Mouse (Mus musculus) G1E (cell line): ENCODE measurements around the gene Fbxo24. TPM values are rescaled to one million over a fixed set of nuclear protein-coding genes. Genes with fewer than 3 reads are reported as not detected.

Experiments used
- ATAC-seq: 2 replicates; pipeline ENCODE4 v1.8.0; 2016; ENCODE audit warnings: mild to moderate bottlenecking; ENCODE audit not compliant: insufficient number of reproducible peaks, poor library complexity, low FRiP score, severe bottlenecking; ENCODE audit errors: extremely low read depth
- DNase-seq: peaks from one replicate; pipeline ENCODE4 v3.0.0; 2012; ENCODE audit warnings: low spot score
- H3K27me3 ChIP-seq: 2 replicates; pipeline ENCODE4 v1.6.1; 2012; ENCODE audit warnings: mild to moderate bottlenecking, low read length, inconsistent platforms; ENCODE audit not compliant: insufficient read depth
- H3K36me3 ChIP-seq: replicated peaks from 2 replicates; pipeline ENCODE3; 2012; ENCODE audit warnings: mild to moderate bottlenecking, inconsistent platforms
- H3K4me1 ChIP-seq: 2 replicates; pipeline ENCODE4 v1.6.1; 2012; ENCODE audit warnings: low read depth, low read length, inconsistent platforms, mixed read lengths; ENCODE audit not compliant: insufficient read depth
- H3K4me3 ChIP-seq: 2 replicates; pipeline ENCODE4 v1.5.1; 2012; ENCODE audit warnings: low read depth, mild to moderate bottlenecking, inconsistent platforms, low read length, moderate library complexity, mixed read lengths
- H3K9me3 ChIP-seq: replicated peaks from 2 replicates; pipeline ENCODE4 v1.6.1; 2012; ENCODE audit warnings: inconsistent platforms
- CTCF ChIP-seq: IDR thresholded peaks from 2 replicates; pipeline ENCODE4 v1.5.1; 2012; ENCODE audit warnings: low read depth, low read length, inconsistent platforms, mixed read lengths
- GATA1 ChIP-seq: IDR thresholded peaks from 2 replicates; pipeline ENCODE4 v1.6.1; 2012; ENCODE audit warnings: borderline replicate concordance, low read length, inconsistent platforms, mixed read lengths
- GATA2 ChIP-seq: IDR thresholded peaks from 2 replicates; pipeline ENCODE4 v1.6.1; 2012; ENCODE audit warnings: low read depth, low read length, inconsistent platforms, borderline replicate concordance
- POLR2AphosphoS5 ChIP-seq: IDR thresholded peaks from 2 replicates; pipeline ENCODE4 v1.6.1; 2012; ENCODE audit warnings: low read depth, low read length, inconsistent platforms; ENCODE audit not compliant: insufficient replicate concordance
- TAL1 ChIP-seq: conservative IDR thresholded peaks from 2 replicates; pipeline ENCODE4 v1.6.1; 2012; ENCODE audit warnings: low read depth, low read length, inconsistent platforms, mixed read lengths
- polyA plus RNA-seq: library from polyadenylated mRNA; stranded (reverse); fragments of >175 nt; gene quantifications from 2 replicates; pipeline ENCODE4 v1.2.3, GENCODE M21; 2012
- total RNA-seq, 2 experiments: library from RNA; stranded (forward) in 1 of 2; stranded (reverse) in 1 of 2; fragments of 200-1000 nt in 1 of 2; fragments of >200 nt in 1 of 2; fragmentation: Nextera tagmentation in 1 of 2; gene quantifications; 2 replicates each; pipeline ENCODE4 v1.2.3; 2014 to 2017

Gene Fbxo24
- total and polyA plus RNA-seq, 3 experiments, result 0.05 to 0.11 TPM; not detected in 1

GRCm38 (mm10) chr5:137599600-137599999 is 29.2 kb downstream of the Fbxo24 start:
- TF ChIP-seq GATA1, result no peak
- no peak for TF ChIP-seq GATA2
- TF ChIP-seq POLR2AphosphoS5, result no peak
- TF ChIP-seq TAL1, result no peak
- TF ChIP-seq CTCF, result no peak
- no peaks in the 10 kb centered on the region for H3K27me3 ChIP-seq
- DNase-seq, result no peak
- peaks cover 34% of the 10 kb centered on the region for H3K36me3 ChIP-seq
- no peak for ATAC-seq
- H3K9me3 ChIP-seq, result no peaks in the 10 kb centered on the region
- H3K4me1 ChIP-seq, result peaks cover 57% of the 10 kb centered on the region
- H3K4me3 ChIP-seq, result peak overlapping the region; percentile 76

GRCm38 (mm10) chr5:137598100-137598826 is 30.5 kb downstream of the Fbxo24 start:
- peak overlapping the region; percentile 44; the same call in 1 of the 2 replicates for H3K4me3 ChIP-seq
- H3K9me3 ChIP-seq, result no peaks in the 10 kb centered on the region
- H3K4me1 ChIP-seq, result peaks cover 49% of the 10 kb centered on the region
- ATAC-seq, result no peak
- peaks cover 32% of the 10 kb centered on the region for H3K36me3 ChIP-seq
- TF ChIP-seq TAL1 (no peak), GATA1 (no peak), GATA2 (no peak), POLR2AphosphoS5 (no peak), CTCF (no peak)
- H3K27me3 ChIP-seq, result no peaks in the 10 kb centered on the region
- DNase-seq, result no peak

GRCm38 (mm10) chr5:137597625-137598024 is 31.2 kb downstream of the Fbxo24 start:
- Histone ChIP-seq H3K4me1 (peaks cover 43% of the 10 kb centered on the region), H3K36me3 (peaks cover 32% of the 10 kb centered on the region), H3K4me3 (no peak overlapping the region), H3K27me3 (no peaks in the 10 kb centered on the region), H3K9me3 (no peaks in the 10 kb centered on the region)
- no peak for ATAC-seq
- no peak for TF ChIP-seq GATA2
- no peak for TF ChIP-seq CTCF
- TF ChIP-seq POLR2AphosphoS5, result no peak
- TF ChIP-seq GATA1, result no peak
- no peak for TF ChIP-seq TAL1
- DNase-seq, result no peak

GRCm38 (mm10) chr5:137596601-137597261 is 32.1 kb downstream of the Fbxo24 start:
- TF ChIP-seq POLR2AphosphoS5 (no peak), TAL1 (no peak), CTCF (no peak), GATA2 (no peak), GATA1 (no peak)
- DNase-seq (no peak), ATAC-seq (no peak)
- Histone ChIP-seq H3K4me3 (peak overlapping the region; percentile 58; the same call in 1 of the 2 replicates), H3K36me3 (peaks cover 32% of the 10 kb centered on the region), H3K27me3 (0 out of 2 replicates have a peak, but pooled peaks cover 1% of the 10 kb centered on the region), H3K4me1 (peaks cover 38% of the 10 kb centered on the region), H3K9me3 (no peaks in the 10 kb centered on the region)

GRCm38 (mm10) chr5:137595921-137596320 is 32.9 kb downstream of the Fbxo24 start:
- peaks cover 38% of the 10 kb centered on the region for H3K4me1 ChIP-seq
- TF ChIP-seq CTCF (no peak), GATA2 (no peak), GATA1 (no peak), TAL1 (no peak), POLR2AphosphoS5 (no peak)
- ATAC-seq, result no peak

GRCm38 (mm10) chr5:137590507-137590906 is 38.3 kb downstream of the Fbxo24 start:
- Histone ChIP-seq H3K36me3 (peaks cover 28% of the 10 kb centered on the region), H3K4me1 (peaks cover 2% of the 10 kb centered on the region; the same call in 1 of the 2 replicates), H3K4me3 (no peak overlapping the region), H3K9me3 (peaks cover 17% of the 10 kb centered on the region), H3K27me3 (peaks cover 4% of the 10 kb centered on the region; the same call in 1 of the 2 replicates)
- DNase-seq (no peak), ATAC-seq (no peak)
- TF ChIP-seq TAL1, result no peak
- TF ChIP-seq GATA1, result no peak
- TF ChIP-seq CTCF, result no peak
- no peak for TF ChIP-seq GATA2
- no peak for TF ChIP-seq POLR2AphosphoS5

More at GRCm38 (mm10) chr5:137595921-137596320, 32.9 kb downstream of the Fbxo24 start:
- peaks cover 32% of the 10 kb centered on the region for H3K36me3 ChIP-seq
- H3K9me3 ChIP-seq, result no peaks in the 10 kb centered on the region
- no peak for DNase-seq
- H3K27me3 ChIP-seq, result 0 out of 2 replicates have a peak, but pooled peaks cover 2% of the 10 kb centered on the region
- H3K4me3 ChIP-seq, result no peak overlapping the region
